Mouse (Mus musculus): ENCODE measurements around the gene 2010106E10Rik.

2010106E10Rik gene

GRCm38 (mm10) chrX:112494974-112495373 lies at the start of gene 2010106E10Rik:
Gene 2010106E10Rik (plus strand): TSS chrX:112495274.
- in situ Hi-C loops (cut with MboI; ENCODE audit: low sequenced_read_pairs), result no loop called here

DNA sequence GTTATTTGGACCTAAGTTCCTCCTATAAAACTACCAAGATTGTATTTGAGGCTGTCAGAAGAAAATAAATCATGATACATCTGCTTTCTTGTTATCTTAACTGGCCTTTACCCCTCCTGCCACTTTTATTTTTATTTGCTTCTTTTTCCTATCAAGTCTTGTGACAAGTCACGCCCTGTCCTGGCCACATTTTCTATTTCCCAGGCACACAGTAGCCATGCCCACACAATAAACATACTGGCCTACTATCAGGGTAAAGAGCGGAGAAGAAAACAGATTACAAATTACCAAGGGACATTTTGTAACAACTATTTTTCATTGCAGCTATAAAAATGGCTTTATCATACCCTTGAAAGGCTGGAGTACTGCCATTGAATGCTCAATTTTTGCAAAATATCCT lies 10.6 kb downstream of the 2010106E10Rik start:
- in situ Hi-C loops (cut with MboI; ENCODE audit: low sequenced_read_pairs), result no loop called here

DNA sequence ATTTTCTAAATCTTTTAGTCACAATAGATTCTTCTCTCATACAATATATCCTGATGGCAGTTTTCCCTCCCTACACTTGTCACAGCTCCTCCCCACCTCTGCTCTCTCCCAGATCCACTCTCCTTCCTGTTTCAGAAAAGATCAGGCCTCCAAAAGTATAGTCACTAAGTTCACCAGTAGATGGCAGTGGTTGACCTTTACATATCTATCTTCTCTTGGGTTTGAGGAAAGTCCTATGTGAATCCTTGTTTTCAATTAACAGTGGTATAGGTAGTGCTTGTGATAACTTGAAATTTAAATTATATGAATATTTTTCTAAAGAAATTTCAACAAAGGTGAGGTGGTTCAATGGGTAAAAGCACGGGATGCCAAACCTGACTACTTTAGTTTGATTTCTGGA lies 29.7 kb downstream of the 2010106E10Rik start:
- in situ Hi-C loops (cut with MboI; ENCODE audit: low sequenced_read_pairs), result loop anchor here (25.0 kb wide), 1 partner anchor 388 kb away; no protein-coding TSS in a partner anchor

DNA sequence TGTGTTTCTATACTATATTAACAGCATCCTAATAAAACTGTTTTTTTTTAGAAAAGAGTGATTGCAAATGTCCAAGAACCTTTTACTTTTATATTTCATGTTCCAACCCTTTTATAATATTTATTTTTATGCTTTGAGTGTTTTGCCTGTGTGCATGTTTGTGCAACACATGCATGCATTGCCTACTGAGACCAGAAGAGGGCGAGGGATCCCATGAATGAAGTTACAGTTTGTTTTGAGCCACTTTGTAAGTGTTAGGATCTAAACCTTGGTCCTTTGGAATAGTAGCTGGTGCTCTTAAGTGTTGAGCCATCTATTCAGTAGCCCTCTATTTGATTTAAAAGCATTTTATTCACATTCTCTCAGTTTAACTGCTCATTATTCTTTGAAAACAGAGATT lies 48.0 kb downstream of the 2010106E10Rik start:
- in situ Hi-C loops (cut with MboI; ENCODE audit: low sequenced_read_pairs), result loop anchor here (25.0 kb wide), 1 partner anchor 369 kb away; no protein-coding TSS in a partner anchor

GRCm38 (mm10) chrX:112567716-112568115 lies 72.6 kb downstream of the 2010106E10Rik start:
- in situ Hi-C loops (cut with MboI; ENCODE audit: low sequenced_read_pairs), result no loop called here

GRCm38 (mm10) chrX:112600511-112601305 lies 105.6 kb downstream of the 2010106E10Rik start, which contains the start of gene Zfp711:
Gene Zfp711 (plus strand): TSS chrX:112600526.
- in situ Hi-C loops (cut with MboI; ENCODE audit: low sequenced_read_pairs), result no loop called here

- in situ Hi-C loops (cut with MboI; ENCODE audit: low sequenced_read_pairs), result no loop called here
These were observed 106.4 kb downstream of the 2010106E10Rik start for GRCm38 (mm10) chrX:112601306-112602120.

Measured in CH12F3 (cell line).